Comparison of ENCODE assay signal across 23 mouse cellular contexts in genomic region chr9:72972984-72973383, GRCm38 (mm10). TPM values are rescaled to one million over a fixed set of nuclear protein-coding genes. Genes with fewer than 3 reads are reported as not detected.
DNase-seq lines count a peak whose midpoint lies in the region; ATAC-seq and TF ChIP-seq lines count a peak whose summit lies in the region.
"Had no signal": no experiment of that assay in that cellular context is flagged by ENCODE, and none has a peak within 500 bp of the region (broad histone marks: within the 10 kb centered on the region; RNA-seq: fewer than 3 reads in every experiment).

No protein-coding gene starts in this region.

- POLR2A ChIA-PET in Patski (lab: Charles Lee), result no interaction called here

- no peak for DNase-seq in layer of hippocampus, adult 2 months (ENCODE audit: low spot score in 2 of 2)
- DNase-seq in layer of hippocampus, postnatal 10 days (ENCODE audit: low spot score in 2 of 2), result no peak
- DNase-seq in ES-CJ7 (ENCODE audit: low read depth, low spot score) (peak; percentile 43), Patski (ENCODE audit: low read depth, low spot score) (no peak)
- DNase-seq in brain, embryonic 14.5 days (ENCODE audit: low read depth), result no peak
- DNase-seq: adrenal gland, postnatal 14 days; cerebellum, adult 11 months; cerebellum, adult 8-10 months; cerebellum, postnatal 14 days; gastrocnemius, postnatal 10 days; heart, adult 18-20 months; kidney, adult 18-20 months had no signal

- in situ Hi-C loops in Patski (cut with MboI; ENCODE audit: low pct_unique_long_range_greater_than_20kb), result no loop called here

- H3K4me3 ChIP-seq in layer of hippocampus, adult 2 months, result no peak overlapping the region
- H3K4me3 ChIP-seq in midbrain, embryonic 13.5 days (replicated peaks), result no peak overlapping the region
- H3K4me3 ChIP-seq: embryonic facial prominence, embryonic 12.5 days; forebrain, embryonic 12.5 days; heart, embryonic 12.5 days; hindbrain, embryonic 10.5 days; intestine, embryonic 15.5 days had no signal

- no peaks in the 10 kb centered on the region for H3K9me3 ChIP-seq in midbrain, embryonic 13.5 days
- H3K9me3 ChIP-seq: embryonic facial prominence, embryonic 12.5 days; forebrain, embryonic 12.5 days; heart, embryonic 12.5 days; hindbrain, embryonic 10.5 days; intestine, embryonic 15.5 days had no signal

- no peaks in the 10 kb centered on the region for H3K27me3 ChIP-seq in Patski
- no peaks in the 10 kb centered on the region for H3K27me3 ChIP-seq in midbrain, embryonic 13.5 days
- H3K27me3 ChIP-seq: embryonic facial prominence, embryonic 12.5 days; forebrain, embryonic 12.5 days; heart, embryonic 12.5 days; intestine, embryonic 15.5 days had no signal

- no peaks in the 10 kb centered on the region for H3K36me3 ChIP-seq in midbrain, embryonic 13.5 days
- H3K36me3 ChIP-seq: embryonic facial prominence, embryonic 12.5 days; forebrain, embryonic 12.5 days; heart, embryonic 12.5 days; hindbrain, embryonic 10.5 days; intestine, embryonic 15.5 days had no signal

- H3K4me1 ChIP-seq in midbrain, embryonic 13.5 days (replicated peaks), result no peaks in the 10 kb centered on the region
- H3K4me1 ChIP-seq: embryonic facial prominence, embryonic 12.5 days; forebrain, embryonic 12.5 days; heart, embryonic 12.5 days; hindbrain, embryonic 10.5 days; intestine, embryonic 15.5 days had no signal

- TF ChIP-seq CTCF in layer of hippocampus, adult 2 months (conservative IDR thresholded peaks at IDR 0.05), result peak; percentile 50
- TF ChIP-seq CTCF in Patski (IDR thresholded peaks at IDR 0.05), result peak; percentile 27
- peak; percentile 10; the same call in 1 of the 2 replicates for TF ChIP-seq CTCF in brain, embryonic 14.5 days (IDR thresholded peaks at IDR 0.05; ENCODE audit: borderline replicate concordance, extremely low read depth, insufficient read depth, insufficient read length)

- H3K27ac ChIP-seq in layer of hippocampus, adult 2 months, result no peak overlapping the region; the same call in 1 of the 2 replicates
- H3K27ac ChIP-seq in midbrain, embryonic 13.5 days, result no peak overlapping the region
- H3K27ac ChIP-seq: embryonic facial prominence, embryonic 12.5 days; forebrain, embryonic 12.5 days; hindbrain, embryonic 10.5 days; hindbrain, embryonic 14.5 days; intestine, embryonic 15.5 days had no signal

- CTCF ChIA-PET in Patski (lab: Charles Lee), result interaction anchor here (1.5 kb wide), 1 partner anchor 13 kb away, joined by 4 read pairs; the partner anchor contains the start of genes Ccpg1 and Ccpg1os

- TF ChIP-seq POLR2A in brain, embryonic 14.5 days (IDR thresholded peaks at IDR 0.05; ENCODE audit: borderline replicate concordance, extremely low read depth, insufficient read depth, insufficient read length, poor library complexity, severe bottlenecking), result no peak

- H3K9ac ChIP-seq in midbrain, embryonic 13.5 days (replicated peaks), result no peak overlapping the region
- H3K9ac ChIP-seq: embryonic facial prominence, embryonic 12.5 days; forebrain, embryonic 12.5 days; heart, embryonic 12.5 days; hindbrain, embryonic 14.5 days; intestine, embryonic 15.5 days had no signal

- H3K4me2 ChIP-seq in midbrain, embryonic 13.5 days (replicated peaks), result no peak overlapping the region
- H3K4me2 ChIP-seq: embryonic facial prominence, embryonic 12.5 days; forebrain, embryonic 12.5 days; heart, embryonic 12.5 days; hindbrain, embryonic 14.5 days; intestine, embryonic 15.5 days had no signal

- no peak for ATAC-seq in Patski
- no peak for ATAC-seq in cerebellum, adult (ENCODE audit: insufficient number of reproducible peaks, low FRiP score, low TSS enrichment)
- ATAC-seq in midbrain, embryonic 13.5 days, result no peak
- ATAC-seq: intestine, embryonic 15.5 days had no signal

RNA-seq across cellular contexts. Expression of gene Ccpg1os, which starts 12.2 kb away (rescaled TPM):
- 10 to 100 TPM in 1 of 2 experiments, 1 to 10 TPM in 1; 9.3 to 11.0 TPM for total RNA-seq in layer of hippocampus, adult 2 months (2021)
- 1 to 10 TPM; 8.0 to 8.7 TPM for total RNA-seq in layer of hippocampus, postnatal 10 days (2021)
- polyA plus RNA-seq in Patski (2021), result 24.3 TPM
- 19.5 and 20.5 TPM in 2 replicates for polyA plus RNA-seq in brain, embryonic 14.5 days (2012; rRNA removed)
- 26.2 and 28.8 TPM in 2 replicates for polyA plus RNA-seq in midbrain, embryonic 13.5 days (2015; fragmentation: Nextera tagmentation; extraction: Ambion mirVana)

RNA-seq across cellular contexts. Expression of gene Ccpg1, which starts 12.2 kb away (rescaled TPM):
- 100 to 1,000 TPM; 149 to 152 TPM for total RNA-seq in layer of hippocampus, adult 2 months (2021)
- total RNA-seq in layer of hippocampus, postnatal 10 days (2021), result 100 to 1,000 TPM; 117 to 124 TPM
- 63.2 TPM for polyA plus RNA-seq in Patski (2021)
- polyA plus RNA-seq in brain, embryonic 14.5 days (2012; rRNA removed), result 14.4 and 26.5 TPM in 2 replicates
- polyA plus RNA-seq in midbrain, embryonic 13.5 days (2015; fragmentation: Nextera tagmentation; extraction: Ambion mirVana), result 43.2 and 45.2 TPM in 2 replicates

RNA-seq across cellular contexts. Expression of gene Gm44503, which starts 14.3 kb away (rescaled TPM):
- not detected for total RNA-seq in layer of hippocampus, adult 2 months (2021)
- total RNA-seq in layer of hippocampus, postnatal 10 days (2021), result not detected
- polyA plus RNA-seq in Patski (2021), result not detected
- polyA plus RNA-seq in brain, embryonic 14.5 days (2012; rRNA removed), result not detected in 2 replicates
- polyA plus RNA-seq in midbrain, embryonic 13.5 days (2015; fragmentation: Nextera tagmentation; extraction: Ambion mirVana), result not detected in 2 replicates
- total RNA-seq: adrenal gland, postnatal 14 days; gastrocnemius, postnatal 10 days; gastrocnemius, postnatal 4 days; heart, adult 18-20 months had no signal
- polyA plus RNA-seq: embryonic facial prominence, embryonic 12.5 days; forebrain, embryonic 12.5 days; heart, embryonic 12.5 days; heart, embryonic 16.5 days; hindbrain, embryonic 10.5 days; intestine, embryonic 15.5 days had no signal

RNA-seq across cellular contexts. Expression of gene Dyx1c1, which starts 14.4 kb away (rescaled TPM):
- total RNA-seq in layer of hippocampus, adult 2 months (2021), result 1 to 10 TPM; 2.5 to 3.8 TPM
- 1 to 10 TPM; 2.6 to 3.4 TPM for total RNA-seq in layer of hippocampus, postnatal 10 days (2021)
- polyA plus RNA-seq in Patski (2021), result 0.77 TPM
- 2.0 TPM in 2 replicates for polyA plus RNA-seq in brain, embryonic 14.5 days (2012; rRNA removed)
- polyA plus RNA-seq in midbrain, embryonic 13.5 days (2015; fragmentation: Nextera tagmentation; extraction: Ambion mirVana), result 1.8 and 2.1 TPM in 2 replicates

RNA-seq across cellular contexts. Expression of gene Pygo1, which starts 47.5 kb away (rescaled TPM):
- total RNA-seq in layer of hippocampus, adult 2 months (2021), result 10 to 100 TPM; 30.9 to 32.9 TPM
- total RNA-seq in layer of hippocampus, postnatal 10 days (2021), result 10 to 100 TPM; 28.3 to 31.2 TPM
- polyA plus RNA-seq in Patski (2021), result 8.4 TPM
- 12.9 and 19.0 TPM in 2 replicates for polyA plus RNA-seq in brain, embryonic 14.5 days (2012; rRNA removed)
- polyA plus RNA-seq in midbrain, embryonic 13.5 days (2015; fragmentation: Nextera tagmentation; extraction: Ambion mirVana), result 11.3 and 12.0 TPM in 2 replicates
- total RNA-seq: common myeloid progenitor, adult 5-6 weeks had no signal
